Mouse (Mus musculus) forebrain, embryonic 11.5 days (tissue): Measurements from ENCODE around the gene Sulf2. TPM values are rescaled to one million over a fixed set of nuclear protein-coding genes. Genes with fewer than 3 reads are reported as not detected.
A peak's percentile ranks its signal among the peaks of the same experiment; 100 is the strongest.

Experiments used
- ATAC-seq: fragments of 200-750 bp; cut with Nextera tagmentation; replicated peaks from 2 replicates; pipeline ENCODE4 v1.8.0; 2017; ENCODE audit warnings: moderate TSS enrichment; ENCODE audit not compliant: low FRiP score
- DNase-seq: peaks from one replicate; pipeline ENCODE4 v3.0.0-alpha.2; 2017; ENCODE audit warnings: low spot score
- H3K27ac ChIP-seq: fragments of 300-500 bp; sonication (generic); 2 replicates; pipeline ENCODE4 v1.5.1; 2014; ENCODE audit warnings: low read depth, low read length
- H3K27me3 ChIP-seq: fragments of 300-500 bp; sonication (generic); 2 replicates; pipeline ENCODE4 v1.6.1; 2014; ENCODE audit warnings: mild to moderate bottlenecking, low read length, mixed read lengths; ENCODE audit not compliant: control insufficient read depth, insufficient read depth
- H3K36me3 ChIP-seq: fragments of 300-500 bp; sonication (generic); 2 replicates; pipeline ENCODE4 v1.6.1; 2014; ENCODE audit warnings: mild to moderate bottlenecking, low read length, moderate library complexity, mixed read lengths; ENCODE audit not compliant: control insufficient read depth, insufficient read depth
- H3K4me1 ChIP-seq: fragments of 300-500 bp; sonication (generic); replicated peaks from 2 replicates; pipeline ENCODE4 v1.6.1; 2014; ENCODE audit warnings: low read length, mixed read lengths; ENCODE audit not compliant: control insufficient read depth, insufficient read depth
- H3K4me2 ChIP-seq: fragments of 300-500 bp; sonication (generic); 2 replicates; pipeline ENCODE4 v1.6.1; 2014; ENCODE audit warnings: low read depth, mild to moderate bottlenecking, low read length, moderate library complexity, mixed read lengths; ENCODE audit not compliant: severe bottlenecking
- H3K4me3 ChIP-seq: fragments of 300-500 bp; sonication (generic); 2 replicates; pipeline ENCODE4 v1.5.1; 2014; ENCODE audit warnings: low read depth, low read length
- H3K9ac ChIP-seq: fragments of 300-500 bp; sonication (generic); 2 replicates; pipeline ENCODE4 v1.6.1; 2014; ENCODE audit warnings: low read length
- H3K9me3 ChIP-seq: fragments of 300-500 bp; sonication (generic); 2 replicates; pipeline ENCODE4 v1.6.1; 2016; ENCODE audit warnings: low read length, mixed read lengths; ENCODE audit not compliant: control insufficient read depth
- WGBS: fragments of 180-500 bp; shearing (Covaris S2); extraction: QIAGEN DNeasy Blood & Tissue Kit; methylation state at CpG from one replicate; pipeline ENCODE4 v1.1.7; 2014; 5-methylcytosine and 5-hydroxymethylcytosine counted together
- polyA plus RNA-seq: library from polyadenylated mRNA; unstranded; fragments of >200 nt; fragmentation: Nextera tagmentation; extraction: Ambion mirVana; gene quantifications from 2 replicates; pipeline ENCODE4 v1.2.1, GENCODE M21; 2014

Sulf2 gene
- polyA plus RNA-seq, 1 experiment from 2014 or later: 97.9 TPM

GRCm38 (mm10) chr2:166156122-166156521 is 659 bp upstream of the Sulf2 start:
- Histone ChIP-seq H3K4me2 (peak overlapping the region; percentile 89; the same call in 1 of the 2 replicates), H3K9ac (no peak overlapping the region), H3K27me3 (no peaks in the 10 kb centered on the region), H3K9me3 (no peaks in the 10 kb centered on the region), H3K27ac (no peak overlapping the region), H3K36me3 (no peaks in the 10 kb centered on the region), H3K4me1 (peaks cover 35% of the 10 kb centered on the region), H3K4me3 (no peak overlapping the region)
- ATAC-seq: no peak
- WGBS: 10% methylated on average over 12 of the region's 12 CpGs
- DNase-seq: no peak

- Histone ChIP-seq H3K9me3 (no peaks in the 10 kb centered on the region), H3K36me3 (no peaks in the 10 kb centered on the region), H3K27ac (peak overlapping the region; percentile 80), H3K9ac (peak overlapping the region; percentile 89), H3K4me3 (peak overlapping the region; percentile 72), H3K27me3 (no peaks in the 10 kb centered on the region), H3K4me2 (peak overlapping the region; percentile 89), H3K4me1 (peaks cover 35% of the 10 kb centered on the region)
- DNase-seq (peak; percentile 84), ATAC-seq (peak; percentile 28)
- WGBS: under 1% methylated on average over 86 of the region's 95 CpGs
These were observed 562 bp downstream of the Sulf2 start for GRCm38 (mm10) chr2:166154749-166155453.

- no peaks in the 10 kb centered on the region for H3K9me3 ChIP-seq
- DNase-seq (peak; percentile 81), ATAC-seq (peak; percentile 23; the same call in 1 of the 2 replicates)
- no peaks in the 10 kb centered on the region for H3K36me3 ChIP-seq
- peak overlapping the region; percentile 80; the same call in 1 of the 2 replicates for H3K27ac ChIP-seq
- under 1% methylated on average over 51 of the region's 51 CpGs for WGBS
- H3K27me3 ChIP-seq: no peaks in the 10 kb centered on the region
- H3K4me3 ChIP-seq: peak overlapping the region; percentile 72
- peak overlapping the region; percentile 89 for H3K9ac ChIP-seq
- H3K4me1 ChIP-seq: peaks cover 40% of the 10 kb centered on the region
- peak overlapping the region; percentile 89 for H3K4me2 ChIP-seq
These were observed 1.4 kb downstream of the Sulf2 start for GRCm38 (mm10) chr2:166153891-166154711.

- 25% methylated on average over 3 of the region's 3 CpGs for WGBS
- H3K9me3 ChIP-seq: no peaks in the 10 kb centered on the region
- no peaks in the 10 kb centered on the region for H3K27me3 ChIP-seq
- H3K9ac ChIP-seq: no peak overlapping the region
- peak overlapping the region; percentile 89 for H3K4me2 ChIP-seq
- ATAC-seq (no peak), DNase-seq (peak; percentile 58)
- H3K4me3 ChIP-seq: peak overlapping the region; percentile 72
- no peaks in the 10 kb centered on the region for H3K36me3 ChIP-seq
- no peak overlapping the region for H3K27ac ChIP-seq
- peaks cover 42% of the 10 kb centered on the region for H3K4me1 ChIP-seq
These were observed 2.1 kb downstream of the Sulf2 start for GRCm38 (mm10) chr2:166153399-166153793.

GRCm38 (mm10) chr2:166152734-166153398 is 2.6 kb downstream of the Sulf2 start:
- Histone ChIP-seq H3K27me3 (no peaks in the 10 kb centered on the region), H3K4me1 (peaks cover 42% of the 10 kb centered on the region), H3K4me2 (peak overlapping the region; percentile 89), H3K9ac (no peak overlapping the region), H3K27ac (no peak overlapping the region), H3K4me3 (peak overlapping the region; percentile 72; the same call in 1 of the 2 replicates), H3K36me3 (no peaks in the 10 kb centered on the region), H3K9me3 (no peaks in the 10 kb centered on the region)
- DNase-seq (no peak), ATAC-seq (no peak)
- 56% methylated on average over 11 of the region's 11 CpGs for WGBS

GRCm38 (mm10) chr2:166151510-166152473 is 3.7 kb downstream of the Sulf2 start:
- 55% methylated on average over 19 of the region's 19 CpGs for WGBS
- Histone ChIP-seq H3K27me3 (no peaks in the 10 kb centered on the region), H3K9ac (no peak overlapping the region), H3K27ac (peak overlapping the region; percentile 66), H3K36me3 (no peaks in the 10 kb centered on the region), H3K4me3 (no peak overlapping the region), H3K4me2 (peak overlapping the region; percentile 27; the same call in 1 of the 2 replicates), H3K9me3 (no peaks in the 10 kb centered on the region), H3K4me1 (peaks cover 42% of the 10 kb centered on the region)
- peak; percentile 49 for ATAC-seq
- DNase-seq: peak; percentile 80

- WGBS: 93% methylated on average over 5 of the region's 5 CpGs
- ATAC-seq: no peak
These were observed 4.9 kb downstream of the Sulf2 start for GRCm38 (mm10) chr2:166150584-166150983.

More at GRCm38 (mm10) chr2:166150584-166150983, 4.9 kb downstream of the Sulf2 start:
- Histone ChIP-seq H3K9ac (no peak overlapping the region), H3K4me1 (peaks cover 35% of the 10 kb centered on the region), H3K9me3 (no peaks in the 10 kb centered on the region), H3K27ac (no peak overlapping the region), H3K4me2 (no peak overlapping the region), H3K4me3 (no peak overlapping the region), H3K27me3 (no peaks in the 10 kb centered on the region), H3K36me3 (no peaks in the 10 kb centered on the region)
- no peak for DNase-seq
